Mouse (Mus musculus) liver, postnatal 0 days (tissue): ENCODE measurements at regions not wholly inside any gene's neighbourhood (a gene's known extent, or its start where the extent isn't known, plus 50 kb on each side); places are given as distances from the start of the nearest gene placed in this dataset.

Source experiments
- ATAC-seq: fragments of 200-750 bp; cut with Nextera tagmentation; 2 replicates; pipeline ENCODE4 v1.8.0; 2017; ENCODE audit warnings: mild to moderate bottlenecking, moderate library complexity
- DNase-seq: peaks from one replicate; pipeline ENCODE4 v3.0.0-alpha.2; 2016
- H3K27ac ChIP-seq: fragments of 300-500 bp; sonication (generic); 2 replicates; pipeline ENCODE4 v1.5.1; 2014; ENCODE audit warnings: antibody characterized with exemption, moderate library complexity, mild to moderate bottlenecking, low read depth
- H3K27me3 ChIP-seq: fragments of 300-500 bp; sonication (generic); 2 replicates; pipeline ENCODE4 v1.6.1; 2014; ENCODE audit warnings: low read length, control low read depth, mixed read lengths; ENCODE audit not compliant: insufficient read depth
- H3K36me3 ChIP-seq: fragments of 300-500 bp; sonication (generic); replicated peaks from 2 replicates; pipeline ENCODE4 v1.6.1; 2014; ENCODE audit warnings: mild to moderate bottlenecking, control low read depth, low read length, moderate library complexity, mixed read lengths; ENCODE audit not compliant: insufficient read depth
- H3K4me1 ChIP-seq: fragments of 300-500 bp; sonication (generic); 2 replicates; pipeline ENCODE4 v1.6.1; 2014; ENCODE audit warnings: antibody characterized with exemption, mild to moderate bottlenecking, control low read depth; ENCODE audit not compliant: insufficient read depth
- H3K4me2 ChIP-seq: fragments of 300-500 bp; sonication (generic); 2 replicates; pipeline ENCODE4 v1.6.1; 2014; ENCODE audit warnings: low read depth, mild to moderate bottlenecking, low read length, moderate library complexity, mixed read lengths
- H3K4me3 ChIP-seq: fragments of 300-500 bp; sonication (generic); 2 replicates; pipeline ENCODE4 v1.5.1; 2014; ENCODE audit warnings: low read depth, low read length
- H3K9ac ChIP-seq: fragments of 300-500 bp; sonication (generic); replicated peaks from 2 replicates; pipeline ENCODE4 v1.6.1; 2014; ENCODE audit warnings: mild to moderate bottlenecking, moderate library complexity
- H3K9me3 ChIP-seq: fragments of 300-500 bp; sonication (generic); 2 replicates; pipeline ENCODE4 v1.6.1; 2016; ENCODE audit warnings: mild to moderate bottlenecking, control low read depth, low read length, mixed read lengths
- CTCF ChIP-seq: sonication (generic); IDR thresholded peaks from 2 replicates; pipeline ENCODE4 v1.5.1; 2016; ENCODE audit warnings: antibody characterized with exemption, low read depth
- EP300 ChIP-seq: IDR thresholded peaks from 2 replicates; pipeline ENCODE4 v1.6.1; 2016; ENCODE audit warnings: antibody characterized with exemption, low read depth, mild to moderate bottlenecking
- WGBS: fragments of 180-500 bp; shearing (Covaris S2); extraction: QIAGEN DNeasy Blood & Tissue Kit; methylation state at CpG from one replicate; pipeline ENCODE4 v1.1.7; 2014; ENCODE audit not compliant: insufficient replicate concordance; 5-methylcytosine and 5-hydroxymethylcytosine counted together

DNA sequence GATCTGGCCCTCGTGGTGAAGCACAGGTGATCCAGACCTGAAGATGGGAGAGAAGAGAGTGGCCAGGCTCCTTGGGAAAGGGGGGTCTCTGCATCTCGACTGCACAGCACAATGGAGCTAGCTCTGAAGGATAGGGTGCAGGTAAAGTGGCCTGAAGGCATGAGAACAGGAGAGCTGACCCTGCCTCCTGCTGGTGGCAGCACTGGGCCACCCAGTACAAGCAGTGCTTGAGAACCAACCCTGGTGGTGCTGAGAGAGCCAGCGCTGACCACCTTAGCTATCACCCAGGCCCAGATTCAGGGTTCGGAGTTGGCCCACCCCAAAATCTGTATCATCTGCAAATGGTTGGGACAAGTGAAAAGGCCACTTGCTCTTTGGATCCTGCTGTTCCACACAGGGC, 66.2 kb downstream of the A730009L09Rik start:
- H3K36me3 ChIP-seq: no peaks in the 10 kb centered on the region
- no peak overlapping the region for H3K9ac ChIP-seq
- H3K27ac ChIP-seq: no peak overlapping the region
- H3K4me2 ChIP-seq: no peak overlapping the region
- H3K9me3 ChIP-seq: no peaks in the 10 kb centered on the region
- H3K27me3 ChIP-seq: no peaks in the 10 kb centered on the region
- H3K4me3 ChIP-seq: no peak overlapping the region
- WGBS: 68% methylated on average over 4 of the region's 4 CpGs
- no peak for DNase-seq
- TF ChIP-seq CTCF (peak; percentile 25), EP300 (no peak)
- no peaks in the 10 kb centered on the region for H3K4me1 ChIP-seq
- no peak for ATAC-seq

DNA sequence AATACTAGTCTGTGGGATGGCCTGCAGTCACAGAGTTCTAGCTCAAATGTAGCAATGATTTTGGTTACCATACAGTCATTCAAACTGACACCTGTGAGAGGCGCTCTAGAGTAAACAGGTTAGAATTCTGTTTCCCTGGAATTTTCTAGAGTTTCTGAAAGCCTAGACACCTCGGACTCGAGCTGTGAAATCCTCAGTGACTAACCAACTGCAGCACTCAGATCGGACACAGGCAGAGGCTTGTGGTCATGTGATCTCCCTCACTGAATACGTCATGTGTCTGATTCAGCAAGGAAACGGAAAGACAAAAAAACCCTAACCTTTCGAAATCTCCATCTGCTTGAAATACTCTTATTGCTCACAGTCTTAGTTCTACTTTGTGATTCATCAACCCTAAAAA, 68.4 kb downstream of the A730009L09Rik start:
- Histone ChIP-seq H3K9me3 (no peaks in the 10 kb centered on the region), H3K4me3 (peak overlapping the region; percentile 27), H3K27ac (0 out of 2 replicates have a peak overlapping the region, but pooled peaks have one; percentile 44), H3K36me3 (no peaks in the 10 kb centered on the region), H3K9ac (no peak overlapping the region), H3K4me2 (0 out of 2 replicates have a peak overlapping the region, but pooled peaks have one; percentile 10), H3K27me3 (no peaks in the 10 kb centered on the region), H3K4me1 (no peaks in the 10 kb centered on the region)
- no peak for TF ChIP-seq EP300
- peak; percentile 12; the same call in 1 of the 2 replicates for TF ChIP-seq CTCF
- peak; percentile 83 for ATAC-seq
- 40% methylated on average over 7 of the region's 7 CpGs for WGBS
- DNase-seq: no peak

DNA sequence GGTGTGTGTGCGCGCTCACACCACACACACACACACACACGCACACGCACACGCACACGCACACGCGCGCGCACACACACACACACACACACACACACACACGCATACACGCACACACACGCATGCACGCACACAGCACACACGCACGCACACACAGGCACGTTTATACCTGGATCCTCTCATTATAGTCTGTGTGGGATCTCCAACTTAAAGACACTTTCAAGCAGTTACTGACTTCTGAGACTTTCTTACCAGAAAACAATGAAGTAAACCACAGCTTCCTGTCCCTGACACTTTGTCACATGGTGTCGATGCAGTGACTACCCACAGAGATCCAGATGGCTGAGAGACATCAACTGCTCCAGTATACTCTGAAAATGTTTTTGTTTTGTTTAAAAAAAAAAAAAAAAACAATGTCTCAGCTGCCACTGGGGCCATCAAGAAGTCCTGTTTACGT, 68.9 kb downstream of the A730009L09Rik start:
- Histone ChIP-seq H3K4me1 (no peaks in the 10 kb centered on the region), H3K9ac (no peak overlapping the region), H3K4me3 (peak overlapping the region; percentile 27), H3K36me3 (no peaks in the 10 kb centered on the region), H3K4me2 (0 out of 2 replicates have a peak overlapping the region, but pooled peaks have one; percentile 10), H3K27ac (peak overlapping the region; percentile 44; the same call in 1 of the 2 replicates), H3K27me3 (no peaks in the 10 kb centered on the region), H3K9me3 (no peaks in the 10 kb centered on the region)
- peak; percentile 77 for ATAC-seq
- WGBS: 51% methylated on average over 18 of the region's 19 CpGs
- no peak for DNase-seq
- TF ChIP-seq EP300 (no peak), CTCF (no peak)

DNA sequence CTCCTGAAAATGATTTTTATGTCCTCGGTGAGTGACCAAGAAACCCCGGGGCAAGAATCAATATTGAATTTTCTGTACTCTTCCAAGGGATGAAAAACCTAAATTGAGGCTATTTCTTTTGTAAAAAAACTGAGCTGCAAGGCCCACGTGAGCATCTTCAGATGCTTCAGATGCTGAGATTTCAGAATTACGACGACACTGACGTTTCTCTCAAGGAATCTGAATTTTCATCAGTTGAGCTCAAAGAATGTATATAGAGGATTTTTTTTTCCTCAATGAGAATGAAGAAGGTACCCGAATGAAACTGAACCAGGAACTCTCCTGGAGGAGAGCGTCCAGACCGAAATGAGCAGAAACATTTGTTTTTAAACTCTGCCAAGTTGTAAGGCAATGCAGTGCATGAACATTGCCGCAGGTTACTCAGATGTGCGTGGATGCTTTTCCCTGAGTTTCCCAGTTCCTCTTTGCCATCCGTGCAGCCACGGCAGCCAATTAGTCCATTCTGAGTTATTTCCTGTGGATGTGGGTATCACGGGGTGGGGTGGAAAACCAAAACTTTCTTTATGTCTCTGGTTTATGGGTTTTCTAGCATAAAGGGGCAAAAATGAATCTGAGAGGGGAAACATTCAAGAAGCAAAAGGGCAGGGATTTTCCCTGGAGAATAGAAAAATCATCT, 69.9 kb downstream of the A730009L09Rik start:
- DNase-seq: no peak
- Histone ChIP-seq H3K4me1 (no peaks in the 10 kb centered on the region), H3K27ac (no peak overlapping the region), H3K27me3 (no peaks in the 10 kb centered on the region), H3K4me3 (no peak overlapping the region), H3K9ac (no peak overlapping the region), H3K9me3 (no peaks in the 10 kb centered on the region), H3K4me2 (no peak overlapping the region), H3K36me3 (no peaks in the 10 kb centered on the region)
- ATAC-seq: no peak
- TF ChIP-seq CTCF (no peak), EP300 (no peak)
- WGBS: 61% methylated on average over 14 of the region's 14 CpGs

DNA sequence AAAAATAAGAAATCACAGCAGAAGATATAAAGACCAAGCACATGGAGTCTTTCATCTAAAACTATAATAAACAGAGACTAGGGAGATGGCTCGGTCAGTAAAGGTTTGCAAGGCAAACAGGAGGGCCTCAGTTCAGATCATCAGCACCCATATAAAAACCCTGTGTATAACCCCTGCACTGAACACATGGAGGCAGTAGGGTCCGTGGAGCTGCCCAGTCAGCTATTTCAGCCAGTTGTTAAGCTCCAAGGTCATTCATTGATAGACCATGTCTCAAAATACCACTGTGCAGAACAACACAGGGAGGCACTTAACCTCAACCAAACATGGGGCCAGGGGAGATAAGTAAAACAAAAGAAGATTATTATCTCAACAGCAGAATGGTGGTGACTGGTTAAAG, 78.1 kb downstream of the A730009L09Rik start:
- TF ChIP-seq EP300 (no peak), CTCF (no peak)
- WGBS: 56% methylated on average over 2 of the region's 2 CpGs
- ATAC-seq: no peak
- no peak overlapping the region for H3K9ac ChIP-seq
- H3K27ac ChIP-seq: no peak overlapping the region
- H3K4me1 ChIP-seq: no peaks in the 10 kb centered on the region
- H3K36me3 ChIP-seq: no peaks in the 10 kb centered on the region
- H3K9me3 ChIP-seq: no peaks in the 10 kb centered on the region
- no peak overlapping the region for H3K4me3 ChIP-seq
- no peaks in the 10 kb centered on the region for H3K27me3 ChIP-seq
- no peak overlapping the region for H3K4me2 ChIP-seq
- no peak for DNase-seq

DNA sequence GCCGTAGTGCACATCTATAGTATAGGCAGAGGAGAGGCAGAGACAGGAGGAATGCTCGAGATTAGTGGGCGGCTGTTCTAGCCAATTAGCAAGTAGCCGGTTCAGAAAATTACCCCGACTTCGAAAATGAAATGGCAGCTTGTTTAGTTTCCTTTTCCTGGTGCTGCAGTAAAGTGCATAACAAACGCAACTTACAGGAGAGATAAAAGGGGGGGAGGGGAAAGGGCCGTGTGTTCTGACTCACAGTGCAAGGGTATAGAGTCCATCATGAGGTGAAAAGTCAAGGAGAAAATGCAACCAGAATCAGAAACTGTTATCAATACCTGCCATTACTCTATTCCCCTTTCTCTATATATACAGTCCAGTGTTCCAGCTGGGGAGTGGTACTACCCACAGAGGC, 88.0 kb downstream of the A730009L09Rik start:
- Histone ChIP-seq H3K4me2 (no peak overlapping the region), H3K36me3 (no peaks in the 10 kb centered on the region), H3K4me1 (no peaks in the 10 kb centered on the region), H3K9ac (no peak overlapping the region), H3K9me3 (no peaks in the 10 kb centered on the region), H3K27me3 (no peaks in the 10 kb centered on the region), H3K27ac (no peak overlapping the region), H3K4me3 (no peak overlapping the region)
- DNase-seq: no peak
- TF ChIP-seq EP300: no peak
- ATAC-seq: no peak
- WGBS: 67% methylated on average over 8 of the region's 8 CpGs
